Mouse (Mus musculus): ENCODE results near the gene Mlxipl. TPM values are rescaled to one million over a fixed set of nuclear protein-coding genes. Genes with fewer than 3 reads are reported as not detected.

Gene Mlxipl
- total and polyA plus RNA-seq, 3 experiments, result not detected

GRCm38 (mm10) chr5:135109017-135109416 lies 19.3 kb downstream of the Mlxipl start:
- H3K36me3 ChIP-seq (ENCODE audit: control insufficient read depth in 1 of 2, insufficient read depth in 2 of 2, low read length in 2 of 2), result no peaks in the 10 kb centered on the region
- no peaks in the 10 kb centered on the region for H3K27me3 ChIP-seq (ENCODE audit: control insufficient read depth in 1 of 2, insufficient read depth in 2 of 2, low read length in 2 of 2)
- H3K79me2 ChIP-seq (ENCODE audit: control insufficient read depth, insufficient read depth, low read length, poor library complexity), result no peaks in the 10 kb centered on the region
- TF ChIP-seq MEF2A (IDR thresholded peaks at IDR 0.05; ENCODE audit: extremely low read depth, insufficient replicate concordance, low read depth, low read length, poor library complexity, severe bottlenecking), result no peak
- no peak for TF ChIP-seq BHLHE40 (IDR thresholded peaks at IDR 0.05; ENCODE audit: borderline replicate concordance, low read depth, low read length)
- TF ChIP-seq POLR2A (IDR thresholded peaks at IDR 0.05; ENCODE audit: control insufficient read depth in 1 of 2, insufficient read depth in 1 of 2, low read depth in 1 of 2, low read length in 2 of 2, poor library complexity in 1 of 2), result no peak
- no peak for TF ChIP-seq SMC3 (IDR thresholded peaks at IDR 0.05; ENCODE audit: low read depth, low read length)
- no peak for TF ChIP-seq ZKSCAN1 (IDR thresholded peaks at IDR 0.05; ENCODE audit: low read depth, low read length)
- TF ChIP-seq POLR2AphosphoS5 (IDR thresholded peaks at IDR 0.05; ENCODE audit: borderline replicate concordance, low read depth, low read length), result no peak
- TF ChIP-seq TCF12 (IDR thresholded peaks at IDR 0.05; ENCODE audit: low read depth, low read length), result no peak
- TF ChIP-seq RCOR1 (IDR thresholded peaks at IDR 0.05; ENCODE audit: low read depth, low read length), result no peak
- no peak for TF ChIP-seq MAX (IDR thresholded peaks at IDR 0.05; ENCODE audit: low read length)
- no peak for TF ChIP-seq MYC (IDR thresholded peaks at IDR 0.05; ENCODE audit: low read depth, low read length)
- no peak for TF ChIP-seq ZMIZ1 (IDR thresholded peaks at IDR 0.05; ENCODE audit: low read depth, low read length)
- no peak for TF ChIP-seq MYB (IDR thresholded peaks at IDR 0.05; ENCODE audit: low read depth, low read length)
- TF ChIP-seq POLR2AphosphoS2 (IDR thresholded peaks at IDR 0.05; ENCODE audit: low read length), result no peak
- TF ChIP-seq GATA1 (IDR thresholded peaks at IDR 0.05; ENCODE audit: low read depth, low read length), result no peak
- no peak for TF ChIP-seq NRF1 (IDR thresholded peaks at IDR 0.05; ENCODE audit: insufficient read depth, low read depth, low read length, poor library complexity, severe bottlenecking)
- DNase-seq (ENCODE audit: low read depth, low spot score), result no peak
- no peak overlapping the region for H3K9ac ChIP-seq (ENCODE audit: control insufficient read depth, low read depth, low read length, poor library complexity, severe bottlenecking)
- no peak overlapping the region for H3K4me3 ChIP-seq (ENCODE audit: control insufficient read depth in 1 of 2, insufficient read depth in 1 of 2, low read depth in 2 of 2, low read length in 2 of 2)
- no peaks in the 10 kb centered on the region for H3K9me3 ChIP-seq (replicated peaks; ENCODE audit: insufficient read depth, low read length)
- no peak overlapping the region for H3K27ac ChIP-seq (ENCODE audit: control insufficient read depth, low read depth, low read length)
- H3K4me1 ChIP-seq (ENCODE audit: control insufficient read depth in 1 of 2, insufficient read depth in 2 of 2, low read length in 2 of 2), result no peaks in the 10 kb centered on the region

GRCm38 (mm10) chr5:135109426-135109825 lies 19.7 kb downstream of the Mlxipl start:
- Histone ChIP-seq H3K27ac (ENCODE audit: control insufficient read depth, low read depth, low read length) (no peak overlapping the region), H3K9ac (ENCODE audit: control insufficient read depth, low read depth, low read length, poor library complexity, severe bottlenecking) (no peak overlapping the region), H3K4me1 (ENCODE audit: control insufficient read depth in 1 of 2, insufficient read depth in 2 of 2, low read length in 2 of 2) (no peaks in the 10 kb centered on the region), H3K9me3 (replicated peaks; ENCODE audit: insufficient read depth, low read length) (no peaks in the 10 kb centered on the region), H3K27me3 (ENCODE audit: control insufficient read depth in 1 of 2, insufficient read depth in 2 of 2, low read length in 2 of 2) (no peaks in the 10 kb centered on the region), H3K36me3 (ENCODE audit: control insufficient read depth in 1 of 2, insufficient read depth in 2 of 2, low read length in 2 of 2) (no peaks in the 10 kb centered on the region), H3K79me2 (ENCODE audit: control insufficient read depth, insufficient read depth, low read length, poor library complexity) (no peaks in the 10 kb centered on the region), H3K4me3 (ENCODE audit: control insufficient read depth in 1 of 2, insufficient read depth in 1 of 2, low read depth in 2 of 2, low read length in 2 of 2) (no peak overlapping the region)
- TF ChIP-seq ETS1 (IDR thresholded peaks at IDR 0.05; ENCODE audit: low read depth, low read length) (no peak), MYB (IDR thresholded peaks at IDR 0.05; ENCODE audit: low read depth, low read length) (no peak), MYC (IDR thresholded peaks at IDR 0.05; ENCODE audit: low read depth, low read length) (no peak), NRF1 (IDR thresholded peaks at IDR 0.05; ENCODE audit: insufficient read depth, low read depth, low read length, poor library complexity, severe bottlenecking) (no peak), MAX (IDR thresholded peaks at IDR 0.05; ENCODE audit: low read length) (no peak), CTCF (IDR thresholded peaks at IDR 0.05 in 2 of 3, conservative IDR thresholded peaks at IDR 0.05 in 1 of 3; ENCODE audit: control insufficient read depth in 1 of 3, insufficient read depth in 1 of 3, low read depth in 2 of 3, low read length in 3 of 3, poor library complexity in 1 of 3, severe bottlenecking in 1 of 3) (no peak), RAD21 (IDR thresholded peaks at IDR 0.05; ENCODE audit: low read depth, low read length) (no peak), GABPA (IDR thresholded peaks at IDR 0.05; ENCODE audit: low read depth, low read length) (no peak)
- no peak for DNase-seq (ENCODE audit: low read depth, low spot score)
